Mouse (Mus musculus) limb, embryonic 11.5 days (tissue): Measurements from ENCODE around the gene Ghitm. TPM values are rescaled to one million over a fixed set of nuclear protein-coding genes. Genes with fewer than 3 reads are reported as not detected.

Experiments used
- ATAC-seq: fragments of 200-750 bp; cut with Nextera tagmentation; 2 replicates; pipeline ENCODE4 v1.8.0; 2017; ENCODE audit warnings: low read depth; ENCODE audit not compliant: insufficient number of reproducible peaks, low FRiP score, low TSS enrichment
- DNase-seq: peaks from one replicate; pipeline ENCODE4 v3.0.0-alpha.2; 2015; ENCODE audit warnings: low spot score
- H3K27ac ChIP-seq: fragments of 300-500 bp; sonication (generic); replicated peaks from 2 replicates; pipeline ENCODE4 v1.5.1; 2014; ENCODE audit warnings: low read depth, mild to moderate bottlenecking, low read length
- H3K27me3 ChIP-seq: fragments of 300-500 bp; sonication (generic); 2 replicates; pipeline ENCODE4 v1.6.1; 2014; ENCODE audit warnings: mild to moderate bottlenecking, low read length, mixed read lengths; ENCODE audit not compliant: control insufficient read depth, insufficient read depth
- H3K36me3 ChIP-seq: fragments of 300-500 bp; sonication (generic); 2 replicates; pipeline ENCODE4 v1.6.1; 2014; ENCODE audit warnings: mild to moderate bottlenecking, low read length, moderate library complexity, mixed read lengths; ENCODE audit not compliant: control insufficient read depth, insufficient read depth
- H3K4me1 ChIP-seq: fragments of 300-500 bp; sonication (generic); 2 replicates; pipeline ENCODE4 v1.6.1; 2014; ENCODE audit warnings: low read length, mixed read lengths; ENCODE audit not compliant: control insufficient read depth, insufficient read depth
- H3K4me2 ChIP-seq: fragments of 300-500 bp; sonication (generic); 2 replicates; pipeline ENCODE4 v1.6.1; 2014; ENCODE audit warnings: low read depth, mild to moderate bottlenecking, moderate library complexity; ENCODE audit not compliant: severe bottlenecking
- H3K4me3 ChIP-seq: fragments of 300-500 bp; sonication (generic); 2 replicates; pipeline ENCODE4 v1.5.1; 2014; ENCODE audit warnings: low read depth, low read length
- H3K9ac ChIP-seq: fragments of 300-500 bp; sonication (generic); 2 replicates; pipeline ENCODE4 v1.6.1; 2014; ENCODE audit warnings: mild to moderate bottlenecking, low read length
- H3K9me3 ChIP-seq: fragments of 300-500 bp; sonication (generic); 2 replicates; pipeline ENCODE4 v1.6.1; 2016; ENCODE audit warnings: low read length; ENCODE audit not compliant: control insufficient read depth
- WGBS: fragments of 180-500 bp; shearing (Covaris S2); extraction: QIAGEN DNeasy Blood & Tissue Kit; methylation state at CpG from one replicate; pipeline ENCODE4 v1.1.7; 2014; 5-methylcytosine and 5-hydroxymethylcytosine counted together
- polyA plus RNA-seq: library from polyadenylated mRNA; unstranded; fragments of >200 nt; fragmentation: Nextera tagmentation; extraction: Ambion mirVana; gene quantifications from 2 replicates; pipeline ENCODE4 v1.2.1, GENCODE M21; 2014

Ghitm gene
- polyA plus RNA-seq, 1 experiment from 2014 or later = 182 TPM

- Histone ChIP-seq H3K4me1 (no peaks in the 10 kb centered on the region; the same call in 1 of the 2 replicates), H3K27ac (no peak overlapping the region), H3K4me2 (no peak overlapping the region), H3K27me3 (no peaks in the 10 kb centered on the region), H3K36me3 (no peaks in the 10 kb centered on the region), H3K9me3 (no peaks in the 10 kb centered on the region), H3K4me3 (no peak overlapping the region), H3K9ac (no peak overlapping the region)
- DNase-seq = no peak
- no peak for ATAC-seq
These were observed 23.7 kb downstream of the Ghitm start for GRCm38 (mm10) chr14:37111371-37111770.

- Histone ChIP-seq H3K9ac (no peak overlapping the region), H3K36me3 (no peaks in the 10 kb centered on the region), H3K9me3 (no peaks in the 10 kb centered on the region), H3K27ac (no peak overlapping the region), H3K27me3 (no peaks in the 10 kb centered on the region), H3K4me2 (no peak overlapping the region), H3K4me1 (no peaks in the 10 kb centered on the region; the same call in 1 of the 2 replicates), H3K4me3 (no peak overlapping the region)
- DNase-seq (no peak), ATAC-seq (no peak)
- 45% methylated on average over 2 of the region's 2 CpGs for WGBS
These were observed 24.6 kb downstream of the Ghitm start for GRCm38 (mm10) chr14:37110456-37110855.

GRCm38 (mm10) chr14:37109975-37110374 is 25.1 kb downstream of the Ghitm start:
- peak; percentile 39; the same call in 1 of the 2 replicates for ATAC-seq
- WGBS = 10% methylated on average over 9 of the region's 9 CpGs
- Histone ChIP-seq H3K4me3 (no peak overlapping the region), H3K27me3 (no peaks in the 10 kb centered on the region), H3K4me2 (no peak overlapping the region), H3K36me3 (no peaks in the 10 kb centered on the region), H3K9ac (no peak overlapping the region), H3K9me3 (no peaks in the 10 kb centered on the region), H3K27ac (no peak overlapping the region), H3K4me1 (no peaks in the 10 kb centered on the region; the same call in 1 of the 2 replicates)
- peak; percentile 38 for DNase-seq

GRCm38 (mm10) chr14:37109460-37109859 is 25.6 kb downstream of the Ghitm start:
- Histone ChIP-seq H3K9ac (no peak overlapping the region), H3K27ac (no peak overlapping the region), H3K4me2 (no peak overlapping the region), H3K4me1 (no peaks in the 10 kb centered on the region; the same call in 1 of the 2 replicates), H3K4me3 (no peak overlapping the region), H3K27me3 (no peaks in the 10 kb centered on the region), H3K36me3 (no peaks in the 10 kb centered on the region), H3K9me3 (no peaks in the 10 kb centered on the region)
- DNase-seq = no peak
- ATAC-seq = no peak
- 53% methylated on average over 8 of the region's 8 CpGs for WGBS

- H3K4me1 ChIP-seq = no peaks in the 10 kb centered on the region; the same call in 1 of the 2 replicates
- no peak overlapping the region for H3K4me2 ChIP-seq
- H3K9ac ChIP-seq = no peak overlapping the region
- no peak overlapping the region for H3K4me3 ChIP-seq
- no peaks in the 10 kb centered on the region for H3K36me3 ChIP-seq
- DNase-seq = no peak
- H3K27me3 ChIP-seq = no peaks in the 10 kb centered on the region
- H3K9me3 ChIP-seq = no peaks in the 10 kb centered on the region
- H3K27ac ChIP-seq = no peak overlapping the region
- 29% methylated on average over 7 of the region's 7 CpGs for WGBS
- no peak for ATAC-seq
These were observed 29.2 kb downstream of the Ghitm start for GRCm38 (mm10) chr14:37105846-37106245.

- no peaks in the 10 kb centered on the region for H3K36me3 ChIP-seq
- H3K27ac ChIP-seq = no peak overlapping the region
- no peak overlapping the region for H3K4me2 ChIP-seq
- ATAC-seq (no peak), DNase-seq (no peak)
- H3K9me3 ChIP-seq = no peaks in the 10 kb centered on the region
- H3K9ac ChIP-seq = no peak overlapping the region
- H3K4me1 ChIP-seq = no peaks in the 10 kb centered on the region; the same call in 1 of the 2 replicates
- no peaks in the 10 kb centered on the region for H3K27me3 ChIP-seq
- no peak overlapping the region for H3K4me3 ChIP-seq
- WGBS = 67% methylated on average over 5 of the region's 5 CpGs
These were observed 30.3 kb downstream of the Ghitm start for GRCm38 (mm10) chr14:37104747-37105146.

GRCm38 (mm10) chr14:37102484-37102883 is 32.6 kb downstream of the Ghitm start:
- no peaks in the 10 kb centered on the region for H3K4me1 ChIP-seq
- no peaks in the 10 kb centered on the region for H3K9me3 ChIP-seq
- no peak overlapping the region for H3K9ac ChIP-seq
- no peaks in the 10 kb centered on the region for H3K36me3 ChIP-seq
- DNase-seq (no peak), ATAC-seq (no peak)
- peaks cover 12% of the 10 kb centered on the region for H3K27me3 ChIP-seq
- WGBS = 93% methylated on average over 3 of the region's 3 CpGs
- no peak overlapping the region for H3K4me3 ChIP-seq
- H3K4me2 ChIP-seq = no peak overlapping the region
- no peak overlapping the region for H3K27ac ChIP-seq

- no peak for ATAC-seq
- no peak overlapping the region for H3K9ac ChIP-seq
- WGBS = 80% methylated on average over 5 of the region's 5 CpGs
- no peaks in the 10 kb centered on the region for H3K4me1 ChIP-seq
- H3K27ac ChIP-seq = no peak overlapping the region
- no peak overlapping the region for H3K4me2 ChIP-seq
- H3K4me3 ChIP-seq = no peak overlapping the region
- H3K9me3 ChIP-seq = no peaks in the 10 kb centered on the region
- no peaks in the 10 kb centered on the region for H3K36me3 ChIP-seq
- H3K27me3 ChIP-seq = peaks cover 12% of the 10 kb centered on the region
- DNase-seq = no peak
These were observed 33.5 kb downstream of the Ghitm start for GRCm38 (mm10) chr14:37101531-37101930.

- peak within 1 kb of the TSS; percentile 42 for H3K4me2 ChIP-seq
- H3K4me1 ChIP-seq = no peaks in the 10 kb centered on the region
- WGBS = 0% methylated on average over 30 of the region's 30 CpGs
- no peak within 1 kb of the TSS for H3K9ac ChIP-seq
- ATAC-seq (peak; percentile 67; the same call in 1 of the 2 replicates), DNase-seq (peak; percentile 52)
- H3K27me3 ChIP-seq = peaks cover 12% of the 10 kb centered on the region
- H3K27ac ChIP-seq = no peak within 1 kb of the TSS
- no peaks in the 10 kb centered on the region for H3K9me3 ChIP-seq
- H3K36me3 ChIP-seq = no peaks in the 10 kb centered on the region
- peak within 1 kb of the TSS; percentile 20; the same call in 1 of the 2 replicates for H3K4me3 ChIP-seq
These were observed 37.0 kb downstream of the Ghitm start, which contains the start of gene Cdhr1 for GRCm38 (mm10) chr14:37097956-37098530. TSS of gene Cdhr1 (minus strand) at chr14:37098347.
